Mouse (Mus musculus) intestine, embryonic 14.5 days (tissue): Measurements from ENCODE around the gene Foxp1. TPM values are rescaled to one million over a fixed set of nuclear protein-coding genes. Genes with fewer than 3 reads are reported as not detected.

Experiments
- ATAC-seq: fragments of 200-750 bp; cut with Nextera tagmentation; replicated peaks from 2 replicates; pipeline ENCODE4 v1.8.0; 2017; ENCODE audit warnings: low read depth, moderate number of reproducible peaks, moderate TSS enrichment, moderate library complexity; ENCODE audit not compliant: low FRiP score, low TSS enrichment
- DNase-seq: peaks from one replicate; pipeline ENCODE4 v3.0.0-alpha.2; 2018; ENCODE audit warnings: low spot score
- H3K27ac ChIP-seq: fragments of 300-500 bp; sonication (generic); 2 replicates; pipeline ENCODE4 v1.5.1; 2014; ENCODE audit warnings: low read depth, mild to moderate bottlenecking, control low read depth
- H3K27me3 ChIP-seq: fragments of 300-500 bp; sonication (generic); replicated peaks from 2 replicates; pipeline ENCODE4 v1.6.1; 2014; ENCODE audit warnings: low read length, control low read depth; ENCODE audit not compliant: control insufficient read depth, insufficient read depth
- H3K36me3 ChIP-seq: fragments of 300-500 bp; sonication (generic); 2 replicates; pipeline ENCODE4 v1.6.1; 2014; ENCODE audit warnings: low read length, control low read depth; ENCODE audit not compliant: control insufficient read depth, insufficient read depth
- H3K4me1 ChIP-seq: fragments of 300-500 bp; sonication (generic); replicated peaks from 2 replicates; pipeline ENCODE4 v1.6.1; 2014; ENCODE audit warnings: low read length, control low read depth, mixed read lengths; ENCODE audit not compliant: control insufficient read depth, insufficient read depth
- H3K4me2 ChIP-seq: fragments of 300-500 bp; sonication (generic); 2 replicates; pipeline ENCODE4 v1.6.1; 2014; ENCODE audit warnings: low read length
- H3K4me3 ChIP-seq: fragments of 300-500 bp; sonication (generic); 2 replicates; pipeline ENCODE4 v1.5.1; 2014; ENCODE audit warnings: low read depth, low read length, control low read depth, mixed read lengths
- H3K9ac ChIP-seq: fragments of 300-500 bp; sonication (generic); 2 replicates; pipeline ENCODE4 v1.6.1; 2014; ENCODE audit warnings: mild to moderate bottlenecking, low read length
- H3K9me3 ChIP-seq: fragments of 300-500 bp; sonication (generic); 2 replicates; pipeline ENCODE4 v1.6.1; 2016; ENCODE audit warnings: low read length, control low read depth; ENCODE audit not compliant: control insufficient read depth
- WGBS: fragments of 180-500 bp; shearing (Covaris S2); extraction: QIAGEN DNeasy Blood & Tissue Kit; methylation state at CpG from one replicate; pipeline ENCODE4 v1.1.7; 2014; 5-methylcytosine and 5-hydroxymethylcytosine counted together
- polyA plus RNA-seq: library from polyadenylated mRNA; unstranded; fragments of >200 nt; fragmentation: Nextera tagmentation; extraction: Ambion mirVana; gene quantifications from 2 replicates; pipeline ENCODE4 v1.2.1, GENCODE M21; 2014

The Foxp1 gene
- polyA plus RNA-seq = 133 and 149 TPM in 2 replicates

GRCm38 (mm10) chr6:99522359-99523108 lies at the start of gene Foxp1:
Gene Foxp1 (minus strand): TSS chr6:99522721.
- under 1% methylated on average over 72 of the region's 72 CpGs for WGBS
- no peaks in the 10 kb centered on the region for H3K27me3 ChIP-seq
- no peaks in the 10 kb centered on the region for H3K36me3 ChIP-seq
- H3K4me3 ChIP-seq = peak within 1 kb of the TSS; percentile 88
- peak within 1 kb of the TSS; percentile 95 for H3K9ac ChIP-seq
- H3K4me2 ChIP-seq = peak within 1 kb of the TSS; percentile 71
- no peaks in the 10 kb centered on the region for H3K9me3 ChIP-seq
- peak; percentile 16; the same call in 1 of the 2 replicates for ATAC-seq
- H3K4me1 ChIP-seq = peaks cover 16% of the 10 kb centered on the region; the same call in 1 of the 2 replicates
- H3K27ac ChIP-seq = peak within 1 kb of the TSS; percentile 100
- DNase-seq = peak; percentile 85

GRCm38 (mm10) chr6:99572071-99572470 lies 49.5 kb upstream of the Foxp1 start:
- DNase-seq = no peak
- H3K27ac ChIP-seq = no peak overlapping the region
- no peaks in the 10 kb centered on the region for H3K4me1 ChIP-seq
- H3K4me3 ChIP-seq = no peak overlapping the region
- no peak overlapping the region for H3K4me2 ChIP-seq
- no peaks in the 10 kb centered on the region for H3K27me3 ChIP-seq
- 72% methylated on average over 5 of the region's 5 CpGs for WGBS
- H3K36me3 ChIP-seq = no peaks in the 10 kb centered on the region
- no peak overlapping the region for H3K9ac ChIP-seq
- H3K9me3 ChIP-seq = no peaks in the 10 kb centered on the region
- no peak for ATAC-seq

- no peak overlapping the region for H3K4me3 ChIP-seq
- H3K36me3 ChIP-seq = no peaks in the 10 kb centered on the region
- no peak for DNase-seq
- H3K9ac ChIP-seq = no peak overlapping the region
- WGBS = 59% methylated on average over 8 of the region's 8 CpGs
- H3K9me3 ChIP-seq = no peaks in the 10 kb centered on the region
- H3K27me3 ChIP-seq = no peaks in the 10 kb centered on the region
- H3K4me1 ChIP-seq = no peaks in the 10 kb centered on the region
- H3K4me2 ChIP-seq = no peak overlapping the region
- ATAC-seq = no peak
- H3K27ac ChIP-seq = no peak overlapping the region
Observed at GRCm38 (mm10) chr6:99566921-99567320, 44.4 kb upstream of the Foxp1 start.

GRCm38 (mm10) chr6:99564766-99565165 lies 42.2 kb upstream of the Foxp1 start:
- Histone ChIP-seq H3K27ac (no peak overlapping the region), H3K36me3 (no peaks in the 10 kb centered on the region), H3K9ac (no peak overlapping the region), H3K9me3 (no peaks in the 10 kb centered on the region), H3K4me3 (no peak overlapping the region), H3K4me2 (no peak overlapping the region), H3K27me3 (no peaks in the 10 kb centered on the region), H3K4me1 (no peaks in the 10 kb centered on the region)
- DNase-seq (no peak), ATAC-seq (no peak)
- WGBS = 78% methylated on average over 3 of the region's 3 CpGs

- no peak overlapping the region for H3K9ac ChIP-seq
- ATAC-seq (no peak), DNase-seq (no peak)
- H3K27me3 ChIP-seq = no peaks in the 10 kb centered on the region
- H3K36me3 ChIP-seq = no peaks in the 10 kb centered on the region
- no peak overlapping the region for H3K4me2 ChIP-seq
- H3K4me3 ChIP-seq = no peak overlapping the region
- 85% methylated on average over 5 of the region's 5 CpGs for WGBS
- no peak overlapping the region for H3K27ac ChIP-seq
- H3K9me3 ChIP-seq = no peaks in the 10 kb centered on the region
- no peaks in the 10 kb centered on the region for H3K4me1 ChIP-seq
Observed at GRCm38 (mm10) chr6:99556950-99557349, 34.4 kb upstream of the Foxp1 start.

- Histone ChIP-seq H3K27ac (no peak overlapping the region), H3K4me2 (no peak overlapping the region), H3K4me1 (no peaks in the 10 kb centered on the region), H3K9ac (no peak overlapping the region), H3K27me3 (no peaks in the 10 kb centered on the region), H3K4me3 (no peak overlapping the region), H3K9me3 (no peaks in the 10 kb centered on the region), H3K36me3 (no peaks in the 10 kb centered on the region)
- ATAC-seq (no peak), DNase-seq (no peak)
- WGBS = 68% methylated on average over 1 of the region's 1 CpGs
Observed at GRCm38 (mm10) chr6:99552816-99553215, 30.3 kb upstream of the Foxp1 start.

GRCm38 (mm10) chr6:99546416-99546815 lies 23.9 kb upstream of the Foxp1 start:
- no peaks in the 10 kb centered on the region for H3K4me1 ChIP-seq
- no peak overlapping the region for H3K27ac ChIP-seq
- H3K36me3 ChIP-seq = no peaks in the 10 kb centered on the region
- H3K4me2 ChIP-seq = no peak overlapping the region
- H3K4me3 ChIP-seq = no peak overlapping the region
- DNase-seq = no peak
- no peak for ATAC-seq
- H3K9ac ChIP-seq = no peak overlapping the region
- H3K27me3 ChIP-seq = no peaks in the 10 kb centered on the region
- no peaks in the 10 kb centered on the region for H3K9me3 ChIP-seq
- 91% methylated on average over 2 of the region's 2 CpGs for WGBS

GRCm38 (mm10) chr6:99545437-99545836 lies 22.9 kb upstream of the Foxp1 start:
- H3K27ac ChIP-seq = no peak overlapping the region
- no peak overlapping the region for H3K4me3 ChIP-seq
- no peak overlapping the region for H3K4me2 ChIP-seq
- no peaks in the 10 kb centered on the region for H3K4me1 ChIP-seq
- H3K36me3 ChIP-seq = no peaks in the 10 kb centered on the region
- no peaks in the 10 kb centered on the region for H3K27me3 ChIP-seq
- DNase-seq (no peak), ATAC-seq (no peak)
- H3K9ac ChIP-seq = no peak overlapping the region
- WGBS = 59% methylated on average over 6 of the region's 6 CpGs
- no peaks in the 10 kb centered on the region for H3K9me3 ChIP-seq

GRCm38 (mm10) chr6:99541105-99541504 lies 18.6 kb upstream of the Foxp1 start:
- H3K4me2 ChIP-seq = no peak overlapping the region
- DNase-seq = no peak
- H3K36me3 ChIP-seq = no peaks in the 10 kb centered on the region
- no peak overlapping the region for H3K27ac ChIP-seq
- no peak overlapping the region for H3K4me3 ChIP-seq
- WGBS = 51% methylated on average over 3 of the region's 3 CpGs
- no peaks in the 10 kb centered on the region for H3K27me3 ChIP-seq
- no peak overlapping the region for H3K9ac ChIP-seq
- no peak for ATAC-seq
- no peaks in the 10 kb centered on the region; the same call in 1 of the 2 replicates for H3K4me1 ChIP-seq
- no peaks in the 10 kb centered on the region for H3K9me3 ChIP-seq
